Mouse (Mus musculus): ENCODE measurements at regions not wholly inside any gene's neighbourhood (a gene's known extent, or its start where the extent isn't known, plus 50 kb on each side); places are given as distances from the start of the nearest gene placed in this dataset.

- H3K27ac ChIP-seq (ENCODE audit: insufficient read depth, low read length), result no peak overlapping the region
- TF ChIP-seq CTCF (IDR thresholded peaks at IDR 0.05; ENCODE audit: borderline replicate concordance, insufficient read depth, low read length) (no peak), POLR2A (IDR thresholded peaks at IDR 0.05; ENCODE audit: low read depth, low read length) (no peak)
- no peaks in the 10 kb centered on the region for H3K4me1 ChIP-seq (ENCODE audit: control insufficient read depth, insufficient read depth, low read length)
- H3K4me3 ChIP-seq (ENCODE audit: insufficient read depth, low read length), result no peak overlapping the region
Measured at GRCm38 (mm10) chr8:8562268-8562667, 98.8 kb downstream of the Efnb2 start.

DNA sequence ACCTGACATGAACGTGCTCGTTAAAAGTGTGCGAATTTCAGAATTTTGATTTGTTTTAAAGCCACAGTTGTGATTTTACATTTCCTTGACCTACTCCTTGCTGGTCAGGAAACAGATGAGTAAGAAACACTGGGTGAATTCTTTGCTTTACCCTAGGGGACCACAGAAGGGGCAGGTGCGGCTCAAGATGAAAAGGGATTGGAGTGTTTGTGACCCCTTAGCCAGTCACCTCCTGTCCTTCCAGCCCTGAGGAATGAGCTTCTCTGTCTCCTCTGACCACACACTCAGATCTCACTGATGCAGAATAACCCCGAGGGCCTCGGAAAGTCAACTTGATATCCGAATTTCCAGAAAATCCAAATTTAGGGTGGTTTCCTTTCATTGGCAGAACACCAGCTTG is 103.0 kb downstream of the Efnb2 start:
- Histone ChIP-seq H3K4me1 (ENCODE audit: control insufficient read depth, insufficient read depth, low read length) (peaks cover 7% of the 10 kb centered on the region; the same call in 1 of the 2 replicates), H3K4me3 (ENCODE audit: insufficient read depth, low read length) (no peak overlapping the region)
- TF ChIP-seq POLR2A (IDR thresholded peaks at IDR 0.05; ENCODE audit: low read depth, low read length) (no peak), CTCF (IDR thresholded peaks at IDR 0.05; ENCODE audit: borderline replicate concordance, insufficient read depth, low read length) (no peak)

DNA sequence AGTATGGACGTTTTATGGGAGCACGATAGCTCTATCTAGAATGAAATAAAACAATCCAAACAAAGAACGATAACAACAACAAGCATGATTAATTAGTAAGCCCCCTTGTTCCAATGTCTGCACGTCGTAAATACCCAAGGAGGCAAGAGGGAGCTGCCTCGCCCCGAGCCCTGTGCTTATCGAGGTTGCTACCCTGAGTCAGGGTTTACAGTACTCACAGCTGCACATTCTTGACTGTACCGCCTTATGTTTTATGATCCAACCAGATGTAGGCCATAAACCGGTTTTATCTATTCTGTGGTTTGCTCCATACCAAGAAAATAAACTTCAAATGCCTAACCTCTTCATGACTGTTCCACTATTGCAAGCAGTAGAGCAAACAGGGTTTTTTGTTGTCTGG is 104.9 kb downstream of the Efnb2 start:
- peaks cover 7% of the 10 kb centered on the region; the same call in 1 of the 2 replicates for H3K4me1 ChIP-seq (ENCODE audit: control insufficient read depth, insufficient read depth, low read length)
- no peak for TF ChIP-seq CTCF (IDR thresholded peaks at IDR 0.05; ENCODE audit: borderline replicate concordance, insufficient read depth, low read length)
- H3K27ac ChIP-seq (ENCODE audit: insufficient read depth, low read length), result no peak overlapping the region
- H3K4me3 ChIP-seq (ENCODE audit: insufficient read depth, low read length), result no peak overlapping the region

More for the DNA sequence above, 103.0 kb downstream of the Efnb2 start:
- no peak overlapping the region for H3K27ac ChIP-seq (ENCODE audit: insufficient read depth, low read length)

DNA sequence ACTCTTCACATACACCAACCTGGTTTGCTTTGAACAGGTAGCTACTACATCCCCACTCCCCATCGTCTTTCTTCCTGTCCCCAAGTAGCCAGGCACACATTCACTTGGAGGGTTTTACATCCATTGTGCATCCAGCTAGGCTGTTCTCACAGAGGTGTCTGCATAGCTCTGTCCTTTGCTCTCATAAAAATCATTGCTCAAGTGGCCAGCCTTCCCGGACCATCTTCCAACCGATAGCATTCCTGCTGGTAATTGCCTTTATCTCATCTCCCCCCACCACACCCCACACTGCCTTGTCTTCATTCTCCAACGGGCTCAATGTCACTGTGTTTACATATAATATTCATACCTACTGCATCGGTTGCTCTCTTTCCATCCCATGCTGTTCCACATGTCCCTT is 106.4 kb downstream of the Efnb2 start:
- H3K27ac ChIP-seq (ENCODE audit: insufficient read depth, low read length), result no peak overlapping the region
- peaks cover 7% of the 10 kb centered on the region; the same call in 1 of the 2 replicates for H3K4me1 ChIP-seq (ENCODE audit: control insufficient read depth, insufficient read depth, low read length)
- no peak overlapping the region for H3K4me3 ChIP-seq (ENCODE audit: insufficient read depth, low read length)
- TF ChIP-seq CTCF (IDR thresholded peaks at IDR 0.05; ENCODE audit: borderline replicate concordance, insufficient read depth, low read length) (no peak), POLR2A (IDR thresholded peaks at IDR 0.05; ENCODE audit: low read depth, low read length) (no peak)

GRCm38 (mm10) chr8:8552779-8553178 is 108.3 kb downstream of the Efnb2 start:
- no peak for TF ChIP-seq POLR2A (IDR thresholded peaks at IDR 0.05; ENCODE audit: low read depth, low read length)
- no peak for TF ChIP-seq CTCF (IDR thresholded peaks at IDR 0.05; ENCODE audit: borderline replicate concordance, insufficient read depth, low read length)
- Histone ChIP-seq H3K27ac (ENCODE audit: insufficient read depth, low read length) (no peak overlapping the region), H3K4me3 (ENCODE audit: insufficient read depth, low read length) (no peak overlapping the region), H3K4me1 (ENCODE audit: control insufficient read depth, insufficient read depth, low read length) (peaks cover 7% of the 10 kb centered on the region; the same call in 1 of the 2 replicates)

GRCm38 (mm10) chr8:8536626-8537025 is 124.4 kb downstream of the Efnb2 start:
- TF ChIP-seq CTCF (IDR thresholded peaks at IDR 0.05; ENCODE audit: borderline replicate concordance, insufficient read depth, low read length) (no peak), POLR2A (IDR thresholded peaks at IDR 0.05; ENCODE audit: low read depth, low read length) (no peak)
- Histone ChIP-seq H3K4me1 (ENCODE audit: control insufficient read depth, insufficient read depth, low read length) (no peaks in the 10 kb centered on the region), H3K4me3 (ENCODE audit: insufficient read depth, low read length) (no peak overlapping the region), H3K27ac (ENCODE audit: insufficient read depth, low read length) (no peak overlapping the region)

- Histone ChIP-seq H3K27ac (ENCODE audit: insufficient read depth, low read length) (no peak overlapping the region), H3K4me3 (ENCODE audit: insufficient read depth, low read length) (no peak overlapping the region), H3K4me1 (ENCODE audit: control insufficient read depth, insufficient read depth, low read length) (no peaks in the 10 kb centered on the region)
- TF ChIP-seq CTCF (IDR thresholded peaks at IDR 0.05; ENCODE audit: borderline replicate concordance, insufficient read depth, low read length), result no peak
- TF ChIP-seq POLR2A (IDR thresholded peaks at IDR 0.05; ENCODE audit: low read depth, low read length), result no peak
Measured at GRCm38 (mm10) chr8:8534787-8535186, 126.3 kb downstream of the Efnb2 start.

DNA sequence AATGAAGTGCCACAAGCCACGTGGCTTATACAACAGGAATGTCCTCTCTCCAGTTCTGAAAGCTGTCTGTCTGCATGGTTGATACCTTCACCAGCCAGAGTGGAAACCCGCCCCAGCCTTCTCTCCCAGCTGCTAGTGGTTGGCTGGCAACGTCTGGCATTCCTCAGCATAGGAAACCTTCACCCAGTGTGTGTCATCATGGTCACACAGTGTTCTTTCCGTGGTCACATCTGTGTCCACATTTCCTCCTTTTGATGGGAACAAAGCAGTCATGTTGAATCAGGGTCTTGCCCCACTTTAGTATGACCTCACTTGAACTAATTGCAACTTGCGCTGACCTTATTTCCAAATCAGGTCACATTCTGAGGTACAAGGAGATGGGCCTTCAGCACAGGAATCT is 128.1 kb downstream of the Efnb2 start:
- Histone ChIP-seq H3K4me3 (ENCODE audit: insufficient read depth, low read length) (no peak overlapping the region), H3K27ac (ENCODE audit: insufficient read depth, low read length) (no peak overlapping the region), H3K4me1 (ENCODE audit: control insufficient read depth, insufficient read depth, low read length) (no peaks in the 10 kb centered on the region)
- no peak for TF ChIP-seq CTCF (IDR thresholded peaks at IDR 0.05; ENCODE audit: borderline replicate concordance, insufficient read depth, low read length)
- no peak for TF ChIP-seq POLR2A (IDR thresholded peaks at IDR 0.05; ENCODE audit: low read depth, low read length)

GRCm38 (mm10) chr8:8530540-8530939 is 130.5 kb downstream of the Efnb2 start:
- Histone ChIP-seq H3K4me3 (ENCODE audit: insufficient read depth, low read length) (no peak overlapping the region), H3K4me1 (ENCODE audit: control insufficient read depth, insufficient read depth, low read length) (no peaks in the 10 kb centered on the region), H3K27ac (ENCODE audit: insufficient read depth, low read length) (no peak overlapping the region)
- TF ChIP-seq CTCF (IDR thresholded peaks at IDR 0.05; ENCODE audit: borderline replicate concordance, insufficient read depth, low read length) (no peak), POLR2A (IDR thresholded peaks at IDR 0.05; ENCODE audit: low read depth, low read length) (no peak)

GRCm38 (mm10) chr8:8521532-8521931 is 139.5 kb downstream of the Efnb2 start:
- no peak overlapping the region for H3K27ac ChIP-seq (ENCODE audit: insufficient read depth, low read length)
- TF ChIP-seq CTCF (IDR thresholded peaks at IDR 0.05; ENCODE audit: borderline replicate concordance, insufficient read depth, low read length) (no peak), POLR2A (IDR thresholded peaks at IDR 0.05; ENCODE audit: low read depth, low read length) (no peak)

GRCm38 (mm10) chr8:8519772-8520191 is 141.3 kb downstream of the Efnb2 start:
- H3K4me1 ChIP-seq (ENCODE audit: control insufficient read depth, insufficient read depth, low read length), result no peaks in the 10 kb centered on the region
- no peak overlapping the region for H3K27ac ChIP-seq (ENCODE audit: insufficient read depth, low read length)
- H3K4me3 ChIP-seq (ENCODE audit: insufficient read depth, low read length), result no peak overlapping the region
- no peak for TF ChIP-seq POLR2A (IDR thresholded peaks at IDR 0.05; ENCODE audit: low read depth, low read length)
- no peak for TF ChIP-seq CTCF (IDR thresholded peaks at IDR 0.05; ENCODE audit: borderline replicate concordance, insufficient read depth, low read length)

More at GRCm38 (mm10) chr8:8521532-8521931, 139.5 kb downstream of the Efnb2 start:
- no peaks in the 10 kb centered on the region for H3K4me1 ChIP-seq (ENCODE audit: control insufficient read depth, insufficient read depth, low read length)
- no peak overlapping the region for H3K4me3 ChIP-seq (ENCODE audit: insufficient read depth, low read length)

All from embryonic fibroblast, embryonic 13.5 days (primary cell).